Mouse (Mus musculus) ZHBTc4 (cell line): ENCODE measurements at regions not wholly inside any gene's neighbourhood (a gene's known extent, or its start where the extent isn't known, plus 50 kb on each side); places are given as distances from the start of the nearest gene placed in this dataset.
A peak's percentile ranks its signal among the peaks of the same experiment; 100 is the strongest.

ENCODE experiments used
- DNase-seq: peaks from one replicate; pipeline ENCODE4 v3.0.0-alpha.2; 2011; ENCODE audit warnings: low read depth, low spot score

DNA sequence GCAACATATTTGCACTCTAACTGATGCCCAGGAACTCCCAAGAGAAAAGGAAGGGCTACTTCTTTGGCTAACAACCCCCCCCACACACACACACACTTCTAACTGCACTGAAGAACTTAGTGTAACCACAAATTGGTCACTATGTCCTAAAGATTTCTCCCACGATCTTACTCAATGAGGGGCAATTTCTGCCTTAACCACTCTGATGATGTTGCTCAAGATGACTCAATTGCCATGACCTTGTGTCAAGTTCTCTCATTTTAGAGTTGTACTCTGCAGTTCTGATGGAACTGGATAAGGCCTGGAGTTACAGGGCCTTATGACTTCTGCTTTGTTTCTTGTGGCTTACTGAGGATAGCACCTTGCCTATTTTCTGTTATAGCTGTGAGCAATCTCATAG, 81.7 kb downstream of the Sem1 start:
- DNase-seq: no peak

DNA sequence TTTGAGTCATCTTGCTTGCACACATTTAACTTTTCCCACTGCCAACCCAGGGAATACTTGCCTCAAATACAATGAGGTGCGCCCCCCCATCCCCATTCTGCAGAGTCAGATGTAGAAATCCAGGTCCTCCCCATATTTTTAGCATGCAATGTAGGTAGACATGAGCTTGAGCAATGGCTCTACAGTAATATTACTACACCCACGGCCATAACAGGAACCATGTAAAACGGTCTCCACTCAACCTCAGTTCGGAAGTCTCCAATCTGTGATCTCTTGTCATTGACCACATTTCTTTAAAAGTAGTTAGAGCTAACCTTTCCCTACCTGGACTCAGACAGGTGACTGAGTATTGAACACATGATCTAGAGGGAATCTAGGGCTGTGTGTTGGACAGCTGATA, 82.1 kb downstream of the Sem1 start:
- DNase-seq: no peak

DNA sequence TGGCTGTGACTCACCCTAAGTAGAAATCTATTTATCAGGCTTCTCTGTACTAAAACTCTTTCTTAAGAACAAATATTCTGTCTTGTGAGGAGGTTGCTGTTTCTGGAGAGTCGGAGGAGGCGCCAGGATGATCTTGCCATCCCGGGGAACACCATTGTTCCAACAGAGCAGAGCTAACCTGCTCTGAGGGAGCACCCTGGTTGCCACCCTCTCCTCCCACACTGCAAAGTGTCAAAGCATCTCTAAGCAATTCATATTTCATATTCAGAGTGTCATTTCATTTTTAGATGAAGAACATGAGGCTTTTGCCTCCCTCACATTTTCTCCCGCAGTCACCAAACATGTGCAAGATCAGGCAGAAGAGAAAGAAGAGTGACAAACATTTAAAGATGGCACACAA, 90.3 kb downstream of the Sem1 start:
- DNase-seq: no peak

DNA sequence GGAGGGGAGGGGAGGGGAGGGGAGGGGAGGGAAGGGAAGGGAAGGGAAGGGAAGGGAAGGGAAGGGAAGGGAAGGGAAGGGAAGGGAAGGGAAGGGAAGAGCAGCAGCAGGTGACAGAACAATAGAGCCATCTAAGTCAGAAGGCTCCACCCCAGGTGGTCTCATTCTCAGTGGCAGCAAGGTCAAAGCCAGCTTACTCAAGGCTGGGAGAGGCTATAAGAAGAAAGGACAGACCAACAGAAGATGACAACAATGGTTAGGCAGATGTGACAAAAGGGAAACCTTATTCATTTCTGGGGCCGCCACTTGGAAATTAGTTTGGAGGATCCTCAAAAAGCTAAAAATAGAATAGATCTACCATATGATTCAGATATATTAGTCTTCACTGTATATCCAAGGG, 96.9 kb downstream of the Sem1 start:
- peak; percentile 58 for DNase-seq

DNA sequence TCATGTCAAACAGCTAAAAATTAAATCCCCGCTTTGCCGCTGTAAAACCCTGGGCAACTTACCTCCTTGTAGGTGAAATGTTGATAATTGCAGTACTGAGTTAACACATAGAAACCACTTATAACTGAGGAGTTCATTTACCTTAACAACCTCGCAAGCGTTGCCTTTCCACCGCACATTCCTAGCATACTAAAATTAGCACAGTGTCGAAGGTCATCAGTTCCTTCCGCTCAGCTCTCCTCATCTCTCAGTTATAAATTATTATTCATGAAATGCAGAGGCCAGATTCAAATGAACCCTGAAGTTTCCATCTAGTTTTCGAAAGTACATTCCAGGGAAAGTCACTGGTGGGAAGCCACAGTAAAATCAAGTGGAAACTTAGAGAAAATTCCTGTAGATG, 108.1 kb downstream of the Sem1 start:
- no peak for DNase-seq

DNA sequence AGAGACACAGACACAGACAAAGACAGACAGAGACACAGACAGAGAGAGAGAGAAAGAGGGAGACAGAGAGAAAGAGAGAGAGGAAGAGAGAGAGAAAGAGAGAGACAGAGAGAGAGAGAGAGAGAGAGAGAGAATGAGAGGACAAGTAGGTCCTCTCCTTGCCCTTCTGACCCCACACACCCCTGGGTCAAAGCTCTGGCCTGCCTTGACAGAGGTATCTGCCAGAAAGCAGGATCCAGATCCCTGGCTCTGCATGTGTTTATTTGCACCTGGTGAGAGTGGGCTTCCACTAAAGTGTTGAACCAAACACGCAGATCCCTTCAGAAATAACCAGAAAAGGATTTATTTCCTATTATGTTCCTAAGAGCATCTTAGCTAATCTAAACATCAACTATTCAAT, 110.9 kb downstream of the Sem1 start:
- DNase-seq: no peak

DNA sequence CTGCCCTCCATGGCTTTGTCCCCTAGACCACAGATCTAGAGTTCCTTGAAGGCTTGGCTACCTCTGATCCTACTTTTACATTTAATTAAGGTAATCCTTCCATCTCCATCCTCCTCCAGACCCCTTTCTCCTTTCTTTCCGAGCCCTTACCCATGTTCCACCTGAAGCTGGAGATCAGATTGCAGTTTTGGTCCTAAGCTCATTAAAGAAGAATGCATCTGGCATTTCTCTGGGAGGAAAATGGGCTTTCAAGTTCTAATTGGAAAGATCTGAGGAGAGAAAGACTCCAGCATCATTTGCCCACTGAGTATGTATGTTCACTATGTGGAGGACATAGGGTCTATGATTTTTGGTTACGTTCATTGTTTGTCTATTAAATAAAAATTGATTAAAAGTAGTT, 112.2 kb downstream of the Sem1 start:
- DNase-seq: no peak

DNA sequence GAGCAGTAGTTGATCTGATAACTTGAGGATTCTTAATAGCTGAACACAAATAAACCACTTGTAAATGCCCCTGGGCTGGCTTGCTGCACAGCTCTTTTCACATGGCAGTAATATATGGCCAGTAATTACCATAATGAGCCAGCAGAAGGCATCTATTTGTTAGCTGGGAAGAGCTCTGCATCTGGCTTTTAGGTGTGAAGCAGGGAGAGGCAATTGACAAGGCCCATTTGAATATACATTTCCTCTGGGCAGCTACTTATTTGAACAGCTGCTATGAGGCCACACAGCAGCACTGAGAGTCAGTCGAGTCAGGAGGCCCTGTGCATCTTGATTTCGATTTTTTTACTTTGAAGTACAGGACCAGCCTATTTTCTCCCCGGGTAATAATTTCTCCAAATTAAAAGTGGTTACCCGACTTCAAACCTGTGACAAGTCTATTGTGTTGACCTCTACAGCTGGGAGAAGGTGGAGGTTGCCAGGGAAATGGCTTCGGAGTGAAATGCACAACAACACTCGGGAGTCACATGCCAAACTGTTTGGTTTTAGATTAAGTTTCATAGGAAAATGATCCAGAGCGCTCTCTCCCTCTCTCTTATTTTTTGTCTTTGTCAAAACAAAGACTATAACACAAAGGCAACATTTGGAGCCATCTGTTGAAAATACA, 114.5 kb downstream of the Sem1 start:
- peak; percentile 18 for DNase-seq

DNA sequence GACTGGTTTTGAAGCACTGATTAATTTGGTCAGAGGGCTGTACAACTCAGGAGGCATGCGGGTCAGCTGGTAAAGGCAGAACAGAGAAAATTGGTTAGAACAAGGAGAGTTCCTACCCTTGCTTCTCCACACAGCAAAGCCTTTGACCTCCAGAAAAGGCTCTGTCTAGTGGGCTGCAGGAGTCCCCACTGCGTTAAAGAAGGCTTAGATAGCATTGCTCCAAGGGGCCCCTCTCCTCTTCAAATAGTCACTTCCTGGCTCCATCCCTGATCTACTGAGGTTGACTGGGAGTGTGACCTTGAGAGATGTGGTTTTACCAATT, 118.6 kb downstream of the Sem1 start:
- no peak for DNase-seq

DNA sequence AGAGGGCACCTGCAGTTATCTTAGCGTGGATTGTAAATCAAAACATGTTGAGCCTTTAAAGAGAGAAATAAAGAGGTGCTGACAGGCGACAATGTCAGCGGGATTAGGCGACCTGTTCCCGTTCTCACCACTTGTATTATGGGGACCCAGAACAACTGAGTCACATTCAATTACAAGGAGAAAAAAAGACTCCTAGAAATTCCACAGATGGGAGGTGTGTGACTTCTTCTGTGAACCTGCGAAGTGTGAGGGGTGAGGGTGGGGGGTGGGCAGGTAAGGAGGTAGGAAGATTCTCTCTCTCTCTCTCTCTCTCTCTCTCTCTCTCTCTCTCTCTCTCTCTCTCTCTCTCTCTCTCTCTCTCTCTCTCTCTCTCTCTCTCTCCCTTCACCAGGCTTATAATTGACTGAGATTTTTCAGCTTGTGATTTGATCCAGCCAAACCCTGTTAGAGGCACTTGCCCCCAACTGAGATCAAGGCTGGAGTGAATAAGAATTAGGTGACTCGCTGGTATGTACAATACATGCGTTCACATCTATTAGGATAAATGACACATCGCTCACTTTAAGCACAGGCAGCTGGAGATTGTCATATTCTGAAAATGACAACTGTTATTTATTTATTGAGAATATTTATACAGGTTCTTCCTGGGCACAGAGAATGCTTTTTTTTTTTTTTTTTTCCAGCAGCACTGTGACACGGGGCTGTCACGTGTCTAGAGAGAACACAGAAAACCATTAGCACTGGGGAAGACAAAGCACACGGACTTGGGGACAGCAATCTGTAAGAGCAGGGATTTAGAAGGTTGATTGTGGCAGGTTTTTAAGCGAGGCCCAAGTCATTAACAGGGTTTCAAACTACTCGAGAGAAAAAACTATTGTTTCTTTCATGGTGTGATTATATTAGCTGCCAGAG, 119.2 kb downstream of the Sem1 start:
- DNase-seq: peak; percentile 11

DNA sequence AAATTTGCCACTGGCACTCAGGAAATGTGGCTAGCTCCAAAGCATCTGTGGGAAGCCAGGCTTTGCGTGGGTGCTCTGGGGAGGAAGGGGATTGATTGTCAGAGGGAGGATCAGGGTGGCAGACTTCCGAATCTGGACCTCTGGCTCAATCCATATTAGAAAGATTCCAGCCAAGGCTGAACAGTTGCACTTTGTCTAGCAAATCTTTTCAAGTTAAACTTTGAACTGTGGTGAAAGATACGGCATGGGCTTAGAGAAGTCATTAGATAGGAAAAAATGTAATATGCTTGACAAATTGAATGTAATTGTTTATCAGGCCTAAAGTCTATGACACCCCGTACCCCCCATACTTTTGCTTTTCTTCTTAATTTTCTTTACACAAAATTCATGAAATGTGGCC, 120.7 kb downstream of the Sem1 start:
- DNase-seq: no peak

DNA sequence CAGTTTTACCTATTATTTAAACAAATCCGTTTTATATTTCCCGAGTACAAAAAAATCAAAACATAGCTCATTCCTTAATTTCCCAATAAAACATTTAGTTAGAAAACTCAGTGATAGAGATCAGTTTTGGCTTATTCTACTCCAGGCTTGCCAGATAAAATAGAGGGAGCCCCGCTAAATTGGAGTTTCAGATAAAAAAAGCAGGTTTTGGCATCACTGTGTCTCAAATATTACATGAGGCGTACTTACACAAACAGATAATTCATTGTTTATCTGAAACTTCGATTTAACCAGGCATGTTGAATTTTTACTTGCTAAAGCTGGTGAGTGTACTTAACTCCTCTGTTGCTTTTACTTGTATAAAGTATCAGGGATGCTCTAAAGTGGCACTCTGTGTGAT, 121.5 kb downstream of the Sem1 start:
- no peak for DNase-seq

DNA sequence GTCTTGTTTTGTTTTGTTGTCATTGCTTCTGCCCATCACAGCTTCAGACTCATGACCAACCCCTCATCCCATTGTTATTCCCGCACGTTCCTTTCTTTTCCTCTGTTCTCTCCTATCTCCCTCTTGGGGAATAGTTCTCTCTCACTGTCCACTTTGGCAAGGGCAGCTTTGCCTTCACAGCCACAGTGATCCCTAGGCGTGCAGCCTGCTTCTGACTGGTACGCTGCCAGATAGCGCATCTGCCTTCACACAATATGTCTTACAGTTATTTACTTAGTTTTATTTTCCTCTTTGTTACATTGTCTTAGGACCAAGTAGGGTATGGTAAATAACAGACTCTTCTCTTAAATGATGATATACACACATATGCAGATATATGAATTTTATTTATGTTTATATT, 122.9 kb downstream of the Sem1 start:
- no peak for DNase-seq

DNA sequence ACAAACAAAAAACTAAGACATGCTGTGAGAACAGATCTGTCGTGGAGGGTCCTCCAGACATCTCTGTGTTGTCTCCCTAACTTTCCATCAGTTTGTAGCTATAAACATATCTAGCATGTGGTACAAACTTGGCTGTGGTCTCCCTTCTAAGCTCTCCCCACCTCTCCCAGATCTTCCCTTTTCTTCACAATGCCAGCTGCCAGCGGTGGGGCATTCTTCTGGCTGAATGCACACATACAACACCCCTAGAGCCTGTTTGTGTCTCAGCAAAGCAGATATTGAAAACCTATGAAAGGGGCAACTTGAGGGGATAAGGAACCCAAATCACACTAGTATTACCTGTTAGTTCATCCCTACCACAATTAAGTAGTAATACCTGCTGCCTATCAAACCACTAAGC, 124.1 kb downstream of the Sem1 start:
- no peak for DNase-seq

DNA sequence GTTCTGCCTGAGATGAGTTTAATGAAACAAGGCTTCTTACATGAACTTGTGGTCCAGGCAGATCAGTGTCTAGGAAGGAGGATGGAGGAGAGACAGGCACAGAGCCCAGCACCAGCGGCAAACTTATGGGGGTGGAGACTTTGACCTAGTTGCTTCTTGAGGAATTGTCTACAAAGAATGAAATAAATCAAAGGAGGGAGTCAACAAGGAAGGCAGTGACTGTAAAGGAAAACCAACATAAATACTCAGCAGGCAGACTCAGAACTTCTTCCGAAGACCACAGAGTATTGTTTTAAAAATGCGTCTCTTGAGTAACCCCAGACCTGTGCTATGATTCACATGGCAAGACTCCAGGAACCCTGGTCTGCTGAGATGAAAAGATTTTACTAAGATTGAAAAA, 143.6 kb downstream of the Sem1 start:
- no peak for DNase-seq

DNA sequence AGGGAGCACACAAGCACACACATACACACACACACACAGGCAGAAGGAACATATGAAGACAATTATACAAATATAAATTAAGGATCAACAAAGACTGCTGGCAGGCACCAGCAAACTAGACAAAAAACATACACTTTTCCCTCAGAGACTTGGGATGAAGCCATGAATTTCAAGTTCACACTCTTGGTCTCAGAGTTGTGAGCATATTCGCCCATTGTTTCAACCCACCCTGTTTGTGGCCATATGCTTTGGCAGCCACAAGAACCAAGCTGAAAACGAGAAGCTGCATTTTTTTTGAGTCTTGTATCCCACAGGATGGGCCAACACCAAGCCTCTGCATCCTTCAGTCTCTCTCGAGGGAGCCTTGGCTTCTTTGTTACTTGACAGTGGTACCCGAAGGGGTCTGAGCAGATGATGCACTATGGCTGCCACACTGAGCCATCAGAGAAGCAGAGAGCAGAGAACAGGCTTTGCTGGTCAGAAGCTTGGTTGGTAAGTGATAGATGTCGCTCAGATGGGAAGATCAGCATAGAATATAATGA, 144.1 kb downstream of the Sem1 start:
- DNase-seq: no peak

DNA sequence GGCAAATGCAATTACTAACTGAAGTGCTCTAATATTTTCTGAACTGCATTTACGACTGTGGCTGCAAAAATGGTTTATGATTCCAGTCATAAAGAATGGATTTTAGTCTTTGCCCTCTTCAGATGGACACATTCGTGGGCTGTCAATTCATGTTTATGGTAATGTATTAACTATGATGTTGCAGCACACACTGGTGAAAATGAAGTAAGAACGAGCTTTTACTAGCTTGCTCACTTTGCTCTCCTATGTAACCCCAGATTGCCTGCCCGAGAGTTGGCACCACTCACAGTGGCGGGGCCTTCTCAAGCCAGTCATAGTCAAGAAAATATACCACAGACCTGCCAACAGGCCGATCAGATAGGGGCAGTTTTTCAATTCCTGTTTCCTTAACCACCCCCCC, 145.3 kb downstream of the Sem1 start:
- no peak for DNase-seq

DNA sequence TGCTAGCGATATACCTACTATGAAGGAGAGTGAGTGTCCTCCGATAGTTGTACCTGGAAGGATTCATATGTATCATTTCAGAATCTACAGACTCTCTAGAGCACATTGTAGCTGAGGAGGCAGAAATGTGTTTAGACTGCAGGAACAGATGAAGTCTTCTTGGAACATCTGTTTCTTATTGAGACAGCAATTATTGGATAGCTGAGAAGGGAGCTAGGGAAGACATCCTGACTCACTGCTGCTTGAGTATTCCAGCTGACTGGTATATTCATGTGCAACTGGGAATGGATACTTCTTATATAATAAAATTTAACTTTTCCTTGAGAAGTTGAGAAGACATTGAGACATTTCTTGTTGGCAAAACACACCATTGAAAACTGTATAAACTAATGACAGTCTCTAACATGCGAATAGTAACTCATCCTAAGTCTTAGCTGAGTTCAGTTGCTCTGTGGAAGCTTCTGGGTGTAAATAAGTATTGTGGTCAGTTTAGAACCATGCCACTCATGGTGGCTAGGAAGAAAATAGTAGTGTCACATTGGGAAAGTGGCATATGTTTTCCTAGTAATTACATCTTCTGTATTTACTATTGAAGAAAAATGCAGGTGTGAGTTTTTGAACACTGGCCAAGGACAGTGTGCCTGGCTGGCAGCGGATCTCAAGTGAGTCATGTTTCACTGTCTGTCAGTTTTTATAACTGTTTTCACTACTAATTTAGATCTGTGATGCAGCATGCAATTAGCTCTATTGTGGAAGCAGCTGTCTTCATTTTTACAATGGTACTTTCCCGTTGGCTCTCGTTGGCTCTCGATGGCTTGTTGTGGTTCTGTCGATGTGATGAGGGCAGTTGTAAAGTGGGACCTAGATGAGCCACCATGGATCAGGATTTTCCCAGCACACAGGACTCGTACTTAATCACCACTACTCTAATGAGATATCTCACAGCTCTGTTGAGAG, 163.5 kb downstream of the Sem1 start:
- no peak for DNase-seq

DNA sequence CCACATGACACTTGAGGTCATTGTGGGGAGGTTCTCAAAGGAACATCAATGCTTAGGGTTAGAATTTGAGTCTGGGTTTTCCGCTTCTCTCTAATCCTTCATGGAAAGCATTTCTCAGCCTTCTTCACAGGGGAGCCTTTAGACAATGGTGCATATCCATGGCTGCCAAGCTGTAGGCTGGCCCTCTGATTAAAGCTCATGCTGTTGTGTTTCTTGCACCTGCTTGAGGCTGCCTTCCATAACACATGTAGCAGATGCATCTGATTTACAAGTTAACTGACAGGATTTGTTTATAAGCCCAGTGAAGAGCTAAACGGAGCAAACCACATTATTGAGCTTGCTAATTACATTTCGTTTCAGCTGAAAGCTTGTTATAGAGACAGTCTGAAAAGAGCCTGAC, 180.5 kb downstream of the Sem1 start:
- no peak for DNase-seq

DNA sequence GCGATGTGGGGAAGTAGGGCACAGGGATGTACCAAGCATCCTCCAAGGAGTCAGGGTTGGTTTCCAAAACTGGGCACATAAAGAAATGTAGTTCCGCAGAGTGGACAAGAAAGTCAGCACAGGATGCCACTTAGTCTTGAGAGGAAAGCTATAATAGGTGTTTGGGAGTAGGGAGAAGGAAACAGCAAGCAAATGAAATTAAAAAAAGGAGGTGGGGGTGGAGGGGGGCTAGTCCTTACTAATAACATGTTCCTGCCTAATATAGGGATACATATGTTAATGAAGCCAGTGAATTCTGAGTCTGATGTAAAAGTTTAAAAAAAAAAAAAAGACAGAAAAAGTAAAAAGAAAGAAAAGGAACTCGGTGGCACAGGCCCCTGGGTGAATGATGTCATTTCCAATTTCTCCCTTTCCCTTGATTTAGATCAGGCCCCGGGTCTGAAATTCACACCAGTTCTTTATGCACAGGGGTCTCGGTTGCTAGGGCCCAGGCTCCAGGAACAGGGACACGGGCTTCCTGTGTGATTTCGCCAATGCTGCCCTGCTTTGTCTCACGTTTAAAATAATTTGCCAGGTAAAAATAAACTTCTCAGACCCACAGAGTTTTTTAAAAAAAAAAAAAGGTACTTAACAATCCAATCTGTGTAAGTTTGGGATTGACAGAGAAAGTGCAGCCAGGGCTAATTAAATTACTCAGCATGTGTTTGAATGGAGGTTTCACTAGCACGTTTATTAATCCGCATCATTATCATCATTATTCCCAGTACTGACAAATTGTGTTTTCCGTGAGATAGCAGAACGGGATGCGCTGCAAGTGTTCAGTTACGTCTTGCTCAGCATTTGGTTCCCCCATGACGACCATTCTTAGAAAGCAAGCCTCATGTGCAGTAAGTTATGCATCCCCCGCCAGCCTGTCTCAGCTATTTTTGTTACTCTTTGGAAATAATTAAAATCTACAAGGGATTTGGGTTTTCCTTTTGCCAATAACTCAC, 172.8 kb upstream of the Slc25a13 start:
- DNase-seq: no peak
